Mouse (Mus musculus): Measurements from ENCODE around the gene Rbm20.

Gene Rbm20

GRCm38 (mm10) chr19:53755346-53755745 lies 78.2 kb downstream of the Rbm20 start:
- 91% methylated on average over 5 of the region's 5 CpGs for WGBS

- 72% methylated on average over 17 of the region's 17 CpGs for WGBS
Measured at GRCm38 (mm10) chr19:53757432-53758109, 80.5 kb downstream of the Rbm20 start.

- WGBS, result 72% methylated on average over 2 of the region's 2 CpGs
Measured at GRCm38 (mm10) chr19:53758881-53759418, 81.8 kb downstream of the Rbm20 start.

- WGBS, result 87% methylated on average over 17 of the region's 17 CpGs
Measured at GRCm38 (mm10) chr19:53760125-53761101, 83.3 kb downstream of the Rbm20 start.

GRCm38 (mm10) chr19:53762749-53763438 lies 85.8 kb downstream of the Rbm20 start:
- 52% methylated on average over 8 of the region's 8 CpGs for WGBS

- 87% methylated on average over 7 of the region's 7 CpGs for WGBS
Measured at GRCm38 (mm10) chr19:53764688-53765478, 87.8 kb downstream of the Rbm20 start.

GRCm38 (mm10) chr19:53768478-53768877 lies 91.4 kb downstream of the Rbm20 start:
- 16% methylated on average over 3 of the region's 3 CpGs for WGBS

- WGBS, result 56% methylated on average over 11 of the region's 11 CpGs
Measured at GRCm38 (mm10) chr19:53773937-53774640, 97.0 kb downstream of the Rbm20 start.

GRCm38 (mm10) chr19:53774641-53775350 lies 97.7 kb downstream of the Rbm20 start:
- WGBS, result 62% methylated on average over 7 of the region's 7 CpGs

GRCm38 (mm10) chr19:53779402-53779801 lies 102.3 kb downstream of the Rbm20 start:
- WGBS, result 93% methylated on average over 9 of the region's 9 CpGs

GRCm38 (mm10) chr19:53779818-53780217 lies 102.7 kb downstream of the Rbm20 start:
- 97% methylated on average over 4 of the region's 4 CpGs for WGBS

- WGBS, result 83% methylated on average over 9 of the region's 9 CpGs
Measured at GRCm38 (mm10) chr19:53780752-53781602, 103.9 kb downstream of the Rbm20 start.

GRCm38 (mm10) chr19:53781826-53782225 lies 104.7 kb downstream of the Rbm20 start:
- WGBS, result 86% methylated on average over 7 of the region's 7 CpGs

GRCm38 (mm10) chr19:53785352-53785751 lies 108.2 kb downstream of the Rbm20 start:
- WGBS, result 93% methylated on average over 3 of the region's 3 CpGs

- WGBS, result 24% methylated on average over 2 of the region's 2 CpGs
Measured at GRCm38 (mm10) chr19:53786239-53786638, 109.1 kb downstream of the Rbm20 start.

- 40% methylated on average over 5 of the region's 5 CpGs for WGBS
Measured at GRCm38 (mm10) chr19:53786836-53787235, 109.7 kb downstream of the Rbm20 start.

GRCm38 (mm10) chr19:53788621-53789331 lies 111.7 kb downstream of the Rbm20 start:
- 90% methylated on average over 14 of the region's 14 CpGs for WGBS

GRCm38 (mm10) chr19:53789571-53789970 lies 112.5 kb downstream of the Rbm20 start:
- WGBS, result 82% methylated on average over 7 of the region's 7 CpGs

Data from cerebral cortex, adult 2 months (tissue).